Mouse (Mus musculus) liver, embryonic 13.5 days (tissue): ENCODE results near the gene Fam160a2. TPM values are rescaled to one million over a fixed set of nuclear protein-coding genes. Genes with fewer than 3 reads are reported as not detected.
"Not testable (repeated sequence)": the region's sequence is repeated elsewhere in the genome, so short reads cannot be mapped to it uniquely, and the experiment has no call there.

Source experiments
- ATAC-seq: fragments of 200-750 bp; cut with Nextera tagmentation; 2 replicates; pipeline ENCODE4 v1.8.0; 2017; ENCODE audit warnings: low read depth, mild to moderate bottlenecking, moderate number of reproducible peaks, moderate library complexity
- DNase-seq: peaks from one replicate; pipeline ENCODE4 v3.0.0; 2022
- H3K27ac ChIP-seq: fragments of 300-500 bp; sonication (generic); 2 replicates; pipeline ENCODE4 v1.5.1; 2015; ENCODE audit warnings: moderate library complexity, mild to moderate bottlenecking, inconsistent platforms
- H3K27me3 ChIP-seq: fragments of 300-500 bp; sonication (generic); 2 replicates; pipeline ENCODE4 v1.6.1; 2015; ENCODE audit warnings: mild to moderate bottlenecking, inconsistent platforms
- H3K36me3 ChIP-seq: fragments of 300-500 bp; sonication (generic); 2 replicates; pipeline ENCODE4 v1.6.1; 2015; ENCODE audit warnings: mild to moderate bottlenecking, inconsistent platforms
- H3K4me1 ChIP-seq: fragments of 300-500 bp; sonication (generic); replicated peaks from 2 replicates; pipeline ENCODE4 v1.6.1; 2015; ENCODE audit warnings: inconsistent platforms
- H3K4me2 ChIP-seq: fragments of 300-500 bp; sonication (generic); 2 replicates; pipeline ENCODE4 v1.6.1; 2015; ENCODE audit warnings: inconsistent platforms, mild to moderate bottlenecking, moderate library complexity
- H3K4me3 ChIP-seq: fragments of 300-500 bp; sonication (generic); replicated peaks from 2 replicates; pipeline ENCODE4 v1.5.1; 2015; ENCODE audit warnings: mild to moderate bottlenecking, inconsistent platforms
- H3K9ac ChIP-seq: fragments of 300-500 bp; sonication (generic); 2 replicates; pipeline ENCODE4 v1.6.1; 2015; ENCODE audit warnings: mild to moderate bottlenecking, inconsistent platforms
- H3K9me3 ChIP-seq: fragments of 300-500 bp; sonication (generic); replicated peaks from 2 replicates; pipeline ENCODE4 v1.6.1; 2016; ENCODE audit warnings: inconsistent platforms
- WGBS: fragments of 180-500 bp; shearing (Covaris S2); methylation state at CpG from one replicate; pipeline ENCODE4 v1.1.7; 2015; ENCODE audit not compliant: insufficient replicate concordance; 5-methylcytosine and 5-hydroxymethylcytosine counted together
- polyA plus RNA-seq: library from polyadenylated mRNA; unstranded; fragments of >200 nt; fragmentation: Nextera tagmentation; extraction: Ambion mirVana; gene quantifications from 2 replicates; pipeline ENCODE4 v1.2.1, GENCODE M21; 2015

Gene Fam160a2
- polyA plus RNA-seq, 1 experiment from 2014 or later = 11.6 TPM

DNA sequence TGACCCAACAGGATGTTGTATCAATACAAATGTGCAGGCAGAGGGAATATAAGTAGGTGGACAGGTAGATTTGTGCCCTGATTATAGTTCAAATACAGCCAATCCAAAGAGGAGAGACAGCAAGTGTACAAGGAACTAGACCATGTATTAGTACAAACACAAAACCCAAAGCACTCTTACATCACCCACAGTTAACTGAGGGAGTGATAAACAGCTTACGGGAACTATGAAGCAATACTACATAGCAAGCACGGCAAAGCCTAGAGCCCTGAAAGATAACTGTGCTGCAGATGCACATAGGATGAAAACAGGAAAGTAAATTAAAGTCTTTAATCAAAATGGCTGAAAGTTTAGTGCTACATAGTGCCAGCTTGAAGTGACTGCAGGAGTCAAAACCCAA is 12.2 kb downstream of the Fam160a2 start:
- H3K27ac ChIP-seq = no peak overlapping the region
- no peaks in the 10 kb centered on the region for H3K27me3 ChIP-seq
- no peak overlapping the region for H3K4me3 ChIP-seq
- H3K9ac ChIP-seq = no peak overlapping the region
- no peaks in the 10 kb centered on the region for H3K9me3 ChIP-seq
- no peak overlapping the region for H3K4me2 ChIP-seq
- ATAC-seq (no peak), DNase-seq (no peak)
- H3K36me3 ChIP-seq = peaks cover 64% of the 10 kb centered on the region
- no peaks in the 10 kb centered on the region for H3K4me1 ChIP-seq
- 81% methylated on average over 2 of the region's 2 CpGs for whole genome bisulfite sequencing

DNA sequence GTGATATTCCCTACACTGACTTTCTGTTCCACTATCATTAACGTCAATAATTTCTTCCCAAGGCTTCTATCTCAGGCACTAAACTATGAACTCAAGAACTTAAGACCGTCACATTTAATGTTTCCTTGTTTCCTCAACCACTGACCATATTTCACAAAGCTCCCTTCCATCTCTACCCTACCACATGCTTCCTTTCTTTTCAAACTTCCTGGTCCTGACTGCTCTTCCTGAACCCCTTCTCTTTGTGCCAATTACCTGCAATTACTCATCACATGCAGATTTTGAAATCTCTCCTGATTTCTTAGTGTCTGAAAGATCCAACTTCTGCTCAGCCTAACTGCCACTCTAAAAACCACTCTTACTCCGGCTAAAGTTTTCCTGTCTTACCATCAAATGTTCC is 19.5 kb downstream of the Fam160a2 start:
- DNase-seq = no peak
- Histone ChIP-seq H3K9ac (no peak overlapping the region), H3K4me2 (no peak overlapping the region), H3K36me3 (peaks cover 73% of the 10 kb centered on the region), H3K27me3 (no peaks in the 10 kb centered on the region), H3K9me3 (no peaks in the 10 kb centered on the region), H3K4me1 (no peaks in the 10 kb centered on the region), H3K27ac (no peak overlapping the region), H3K4me3 (no peak overlapping the region)
- ATAC-seq = no peak
- WGBS = 74% methylated on average over 3 of the region's 3 CpGs

DNA sequence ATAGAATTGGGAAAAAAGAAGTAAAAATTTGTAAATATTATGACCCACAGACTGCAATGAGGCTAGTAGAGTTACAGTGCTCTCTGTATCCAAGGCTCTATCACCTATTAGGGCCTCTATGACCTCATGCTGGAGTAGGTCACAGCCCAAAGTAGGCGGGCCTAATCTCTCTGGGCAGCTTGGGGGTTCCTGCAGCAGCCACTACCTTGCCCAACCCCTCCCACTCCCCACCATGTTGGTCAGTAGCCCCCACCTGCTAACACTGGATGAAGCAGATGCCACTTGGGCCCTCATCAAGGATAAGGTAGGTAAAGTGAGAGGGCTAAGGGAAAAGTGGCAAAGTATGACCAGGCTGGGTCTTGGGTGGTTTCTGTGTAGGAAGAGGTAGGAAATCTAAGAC is 25.0 kb downstream of the Fam160a2 start, which contains the start of gene Gm5901:
Gm5901 (plus strand) TSS at position 173 of the 400 bp plus-strand sequence.
- H3K27ac ChIP-seq = no peak within 1 kb of the TSS
- no peak within 1 kb of the TSS for H3K4me2 ChIP-seq
- no peaks in the 10 kb centered on the region for H3K27me3 ChIP-seq
- H3K9ac ChIP-seq = no peak within 1 kb of the TSS
- no peaks in the 10 kb centered on the region for H3K9me3 ChIP-seq
- peaks cover 6% of the 10 kb centered on the region for H3K4me1 ChIP-seq
- no peak for DNase-seq
- no peak for ATAC-seq
- 60% methylated on average over 1 of the region's 1 CpGs for WGBS
- peaks cover 30% of the 10 kb centered on the region for H3K36me3 ChIP-seq
- H3K4me3 ChIP-seq = no peak within 1 kb of the TSS

DNA sequence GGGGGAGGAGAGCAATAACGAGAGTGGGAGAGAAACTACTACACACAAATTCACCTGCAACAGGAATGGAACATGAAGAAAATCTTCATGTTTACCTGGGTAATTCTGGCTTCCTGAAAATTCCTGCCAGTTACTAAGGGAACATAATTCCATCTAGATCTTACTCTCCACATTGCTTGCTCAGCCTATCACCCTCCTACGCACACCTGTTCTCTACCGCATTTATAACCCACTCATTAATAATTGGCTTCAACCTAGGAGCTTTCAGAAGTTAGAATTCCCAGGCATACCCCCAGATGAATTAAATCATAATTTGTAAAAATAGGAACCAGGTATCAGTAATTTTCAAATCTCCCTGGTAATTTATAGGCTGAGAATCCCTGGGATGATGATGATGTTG is 25.9 kb downstream of the Fam160a2 start:
- H3K27ac ChIP-seq = no peak overlapping the region
- DNase-seq (no peak), ATAC-seq (no peak)
- no peaks in the 10 kb centered on the region for H3K9me3 ChIP-seq
- peaks cover 21% of the 10 kb centered on the region for H3K36me3 ChIP-seq
- WGBS = 75% methylated on average over 3 of the region's 3 CpGs
- no peak overlapping the region for H3K4me3 ChIP-seq
- peaks cover 6% of the 10 kb centered on the region for H3K4me1 ChIP-seq
- no peak overlapping the region for H3K4me2 ChIP-seq
- no peak overlapping the region for H3K9ac ChIP-seq
- H3K27me3 ChIP-seq = no peaks in the 10 kb centered on the region

DNA sequence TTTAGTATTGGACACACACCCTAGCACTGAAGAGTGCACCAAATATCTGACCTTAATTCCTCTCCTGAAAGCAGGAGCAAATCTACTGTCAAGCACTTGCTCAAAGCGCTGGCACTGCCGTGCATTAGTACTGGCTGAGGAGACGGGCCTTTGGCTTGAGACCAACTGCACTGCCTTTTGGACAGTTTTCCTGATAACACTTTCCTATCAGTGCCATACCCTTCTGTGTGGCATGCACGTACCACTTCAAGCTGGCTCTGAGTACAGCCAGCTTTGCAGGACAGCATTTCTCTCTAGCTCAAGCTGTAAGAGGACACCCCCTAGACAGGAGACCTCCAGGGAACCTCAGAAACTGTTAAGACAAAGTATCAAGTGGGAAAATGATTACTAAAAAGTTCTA is 26.3 kb downstream of the Fam160a2 start:
- H3K4me3 ChIP-seq = no peak overlapping the region
- H3K9me3 ChIP-seq = no peaks in the 10 kb centered on the region
- H3K27ac ChIP-seq = no peak overlapping the region
- DNase-seq (no peak), ATAC-seq (0 out of 2 replicates have a peak, but pooled peaks have one; percentile 54)
- H3K4me1 ChIP-seq = peaks cover 6% of the 10 kb centered on the region
- no peak overlapping the region for H3K9ac ChIP-seq
- H3K36me3 ChIP-seq = peaks cover 16% of the 10 kb centered on the region
- H3K4me2 ChIP-seq = no peak overlapping the region
- no peaks in the 10 kb centered on the region for H3K27me3 ChIP-seq
- 31% methylated on average over 4 of the region's 4 CpGs for WGBS

DNA sequence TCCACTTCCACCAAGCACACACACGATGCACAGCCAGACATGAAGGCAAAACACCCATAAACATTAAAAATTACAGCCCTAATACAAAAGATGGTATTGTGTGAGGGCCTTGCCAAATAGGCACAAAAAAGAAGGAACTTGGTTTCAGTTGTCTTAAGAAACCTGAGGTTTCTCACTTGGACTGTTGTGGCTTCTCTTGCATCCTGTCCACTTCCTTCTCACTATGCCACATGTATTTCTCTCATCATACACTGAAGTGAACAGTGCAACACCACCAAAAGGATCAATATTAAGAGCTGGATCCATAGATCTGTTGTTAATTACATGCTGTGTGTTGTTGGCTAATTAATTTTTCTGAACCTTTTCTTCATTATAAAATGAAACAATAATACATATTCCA is 26.9 kb downstream of the Fam160a2 start:
- Histone ChIP-seq H3K4me3 (no peak overlapping the region), H3K27me3 (no peaks in the 10 kb centered on the region), H3K4me2 (no peak overlapping the region), H3K9ac (no peak overlapping the region), H3K9me3 (no peaks in the 10 kb centered on the region), H3K36me3 (peaks cover 10% of the 10 kb centered on the region), H3K27ac (no peak overlapping the region), H3K4me1 (peaks cover 6% of the 10 kb centered on the region)
- 47% methylated on average over 1 of the region's 1 CpGs for WGBS
- DNase-seq (no peak), ATAC-seq (no peak)

DNA sequence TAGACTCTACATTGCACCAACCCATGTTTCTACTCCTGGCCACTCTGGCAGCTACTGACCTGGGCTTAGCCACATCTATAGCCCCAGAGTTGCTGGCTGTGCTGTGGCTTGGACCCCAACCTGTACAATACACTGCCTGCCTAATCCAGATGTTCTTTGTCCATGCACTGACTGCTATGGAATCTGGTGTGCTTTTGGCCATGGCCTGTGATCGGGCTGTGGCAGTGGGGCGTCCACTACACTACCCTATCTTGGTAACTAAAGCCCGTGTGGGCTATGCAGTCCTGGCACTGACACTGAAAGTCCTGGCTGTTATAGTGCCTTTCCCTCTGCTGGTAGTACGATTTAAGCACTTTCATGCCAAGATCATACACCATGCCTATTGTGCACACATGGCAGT is 31.3 kb downstream of the Fam160a2 start:
- Histone ChIP-seq H3K36me3 (no peaks in the 10 kb centered on the region), H3K4me2 (no peak overlapping the region), H3K27ac (no peak overlapping the region), H3K27me3 (no peaks in the 10 kb centered on the region), H3K9ac (no peak overlapping the region), H3K4me1 (peaks cover 3% of the 10 kb centered on the region), H3K9me3 (no peaks in the 10 kb centered on the region), H3K4me3 (no peak overlapping the region)
- WGBS = 75% methylated on average over 4 of the region's 4 CpGs
- ATAC-seq = no peak
- no peak for DNase-seq

DNA sequence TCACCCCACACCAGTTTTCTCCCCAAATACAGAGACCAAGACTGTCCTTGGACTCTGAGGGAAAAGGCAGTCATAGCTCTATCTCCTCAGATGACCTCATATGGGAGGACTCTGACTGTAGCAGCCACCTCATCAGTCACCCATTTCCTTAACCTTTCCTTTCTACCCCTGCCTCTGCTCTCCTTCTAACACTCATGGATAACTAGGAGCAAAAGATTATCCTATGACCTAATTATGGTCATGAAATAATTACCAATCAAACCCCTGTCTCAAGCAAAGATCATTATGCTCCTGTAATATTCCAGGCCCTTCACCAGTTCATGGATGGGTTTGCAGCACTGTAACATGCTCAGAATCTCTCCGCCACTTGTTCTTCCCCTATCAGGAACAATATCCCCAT is 31.9 kb downstream of the Fam160a2 start, which contains the start of gene Olfr692:
Olfr692 (plus strand) TSS at position 301 of the 400 bp plus-strand sequence.
- ATAC-seq (no peak), DNase-seq (no peak)
- Histone ChIP-seq H3K9ac (no peak within 1 kb of the TSS), H3K9me3 (no peaks in the 10 kb centered on the region), H3K27ac (no peak within 1 kb of the TSS), H3K36me3 (no peaks in the 10 kb centered on the region), H3K4me2 (no peak within 1 kb of the TSS), H3K4me1 (no peaks in the 10 kb centered on the region), H3K4me3 (no peak within 1 kb of the TSS), H3K27me3 (no peaks in the 10 kb centered on the region)
- 59% methylated on average over 1 of the region's 1 CpGs for WGBS

DNA sequence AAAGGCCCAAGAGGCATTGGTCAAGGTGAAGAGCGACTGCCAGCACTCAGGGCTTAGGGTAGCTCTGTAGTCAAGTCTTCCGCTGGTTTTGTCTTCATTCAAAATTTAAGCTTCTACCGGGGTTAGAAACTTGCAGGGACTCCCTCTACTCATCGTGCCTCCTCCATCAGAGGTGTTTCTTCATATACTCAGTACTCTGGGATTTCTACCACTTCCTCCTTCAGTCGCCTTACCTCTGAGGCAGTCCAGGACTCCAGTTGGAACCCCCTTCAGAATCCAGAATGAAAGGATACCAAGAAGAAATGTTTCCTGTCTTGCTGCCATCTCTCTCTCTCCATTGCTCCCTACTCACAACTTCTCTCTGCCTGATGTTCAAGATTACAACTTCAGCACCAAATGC is 32.6 kb downstream of the Fam160a2 start:
- Histone ChIP-seq H3K9ac (no peak overlapping the region), H3K4me3 (no peak overlapping the region), H3K27ac (no peak overlapping the region), H3K4me2 (no peak overlapping the region), H3K27me3 (no peaks in the 10 kb centered on the region), H3K9me3 (no peaks in the 10 kb centered on the region), H3K4me1 (no peaks in the 10 kb centered on the region), H3K36me3 (no peaks in the 10 kb centered on the region)
- DNase-seq (no peak), ATAC-seq (no peak)
- WGBS = 71% methylated on average over 5 of the region's 5 CpGs

DNA sequence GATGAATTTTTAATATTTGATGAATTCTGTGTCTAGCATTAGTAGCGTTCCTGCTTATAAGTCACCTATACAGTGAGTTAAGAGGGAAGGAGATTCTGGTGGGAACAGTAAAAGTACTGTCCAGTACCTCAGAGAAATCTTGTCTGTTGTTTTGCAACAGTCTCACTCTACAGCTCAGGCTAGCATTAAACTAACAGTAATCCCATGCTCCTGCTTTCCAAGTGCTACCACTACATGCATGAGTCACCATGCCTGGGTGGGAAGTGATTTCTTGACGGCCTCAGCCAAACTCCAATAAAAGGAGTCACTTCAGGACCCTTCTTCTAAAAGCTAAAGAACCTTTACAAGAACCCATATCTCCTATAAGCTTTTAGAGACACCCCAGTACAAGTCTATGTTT is 38.1 kb downstream of the Fam160a2 start:
- H3K27me3 ChIP-seq = no peaks in the 10 kb centered on the region
- H3K4me3 ChIP-seq = no peak overlapping the region

DNA sequence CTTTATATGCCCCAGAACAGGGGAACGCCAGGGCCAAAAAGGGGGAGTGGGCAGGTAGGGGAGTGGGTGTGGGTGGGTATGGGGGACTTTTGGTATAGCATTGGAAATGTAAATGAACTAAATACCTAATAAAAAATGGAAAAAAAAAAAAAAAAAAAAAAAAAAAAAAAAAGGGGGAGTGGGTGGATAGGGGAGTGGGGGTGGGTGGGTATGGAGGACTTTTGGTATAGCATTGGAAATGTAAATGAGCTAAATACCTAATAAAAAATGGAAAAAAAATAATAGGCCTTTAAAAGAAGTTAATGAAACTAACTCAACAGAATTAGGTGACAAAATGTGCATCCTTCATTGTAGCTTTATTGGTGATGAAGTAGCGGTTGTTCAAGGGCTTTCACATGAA is 43.4 kb downstream of the Fam160a2 start:
- not testable (repeated sequence) for DNase-seq
- ATAC-seq = peak; percentile 58; the same call in 1 of the 2 replicates

More for the DNA sequence above, 38.1 kb downstream of the Fam160a2 start:
- Histone ChIP-seq H3K36me3 (no peaks in the 10 kb centered on the region), H3K9me3 (no peaks in the 10 kb centered on the region), H3K4me2 (no peak overlapping the region), H3K27ac (no peak overlapping the region), H3K9ac (no peak overlapping the region), H3K4me1 (no peaks in the 10 kb centered on the region)
- 63% methylated on average over 2 of the region's 2 CpGs for WGBS
- no peak for DNase-seq
- ATAC-seq = no peak

DNA sequence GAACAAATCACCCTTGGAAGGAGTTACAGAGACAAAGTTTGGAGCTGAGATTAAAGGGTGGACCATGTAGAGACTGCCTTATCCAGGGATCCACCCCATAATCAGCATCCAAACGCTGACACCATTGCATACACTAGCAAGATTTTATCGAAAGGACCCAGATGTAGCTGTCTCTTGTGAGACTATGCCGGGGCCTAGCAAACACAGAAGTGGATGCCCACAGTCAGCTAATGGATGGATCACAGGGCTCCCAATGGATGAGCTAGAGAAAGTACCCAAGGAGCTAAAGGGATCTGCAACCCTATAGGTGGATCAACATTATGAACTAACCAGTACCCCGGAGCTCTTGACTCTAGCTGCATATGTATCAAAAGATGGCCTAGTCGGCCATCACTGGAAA is 43.8 kb downstream of the Fam160a2 start:
- not testable (repeated sequence) for ATAC-seq, H3K9me3 ChIP-seq, H3K9ac ChIP-seq, H3K27ac ChIP-seq, H3K27me3 ChIP-seq, H3K4me1 ChIP-seq, DNase-seq, H3K36me3 ChIP-seq, H3K4me2 ChIP-seq, H3K4me3 ChIP-seq
- WGBS = no CpG with 5 or more reads among the region's 5 CpGs

More for the DNA sequence above, 43.4 kb downstream of the Fam160a2 start:
- not testable (repeated sequence) for H3K9me3 ChIP-seq, H3K4me2 ChIP-seq, H3K4me3 ChIP-seq, H3K27me3 ChIP-seq, H3K9ac ChIP-seq, H3K27ac ChIP-seq, H3K4me1 ChIP-seq, H3K36me3 ChIP-seq
- WGBS = 85% methylated on average over 1 of the region's 2 CpGs
